Mouse (Mus musculus): ENCODE results near the gene Gm4513.
"Not testable (repeated sequence)": the region's sequence is repeated elsewhere in the genome, so short reads cannot be mapped to it uniquely, and the experiment has no call there.

The Gm4513 gene

DNA sequence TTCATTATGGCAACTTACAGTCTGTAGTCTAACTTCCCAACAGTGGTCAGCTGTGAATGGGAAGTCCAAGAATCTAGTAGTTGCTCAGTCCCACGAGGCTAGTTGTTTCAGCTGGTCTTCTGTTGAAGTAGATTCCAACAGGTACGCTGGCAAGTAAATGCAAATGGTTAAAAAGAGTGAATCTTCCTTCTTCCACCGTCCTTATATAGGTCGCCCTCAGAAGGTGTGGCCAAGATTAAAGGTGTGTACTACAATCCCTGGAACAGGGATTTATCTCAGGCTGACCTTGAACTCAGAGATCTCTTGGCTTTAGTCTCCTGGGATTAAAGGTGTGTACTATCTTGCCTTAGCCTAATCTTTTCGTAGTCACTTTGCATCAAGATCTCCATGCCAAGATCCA is at the start of gene Gm4513:
Gene Gm4513 (minus strand): TSS at position 101 of the 400 bp plus-strand sequence.
- DNase-seq (ENCODE audit: low spot score in 2 of 2): not testable (repeated sequence)

DNA sequence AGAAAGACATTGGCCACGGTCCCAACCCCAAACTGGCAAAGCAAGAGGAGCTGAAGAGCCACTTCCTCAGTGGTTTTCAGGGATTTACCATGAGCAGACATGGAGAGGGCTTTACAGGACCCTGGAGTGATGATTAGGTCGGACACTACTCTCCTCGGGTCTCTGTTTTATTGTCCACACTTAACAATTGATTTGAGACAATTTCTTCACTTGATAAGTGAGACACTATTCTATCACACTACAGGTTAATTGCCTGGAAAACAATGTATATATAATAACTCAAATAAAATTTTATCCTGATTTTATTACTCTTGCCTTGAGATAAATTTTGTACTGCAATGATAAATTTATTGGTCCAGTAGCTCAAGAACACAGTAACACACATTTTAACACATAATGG is 22.7 kb downstream of the Gm4513 start, which contains the start of gene Gm4141:
Gene Gm4141 (minus strand): TSS at position 101 of the 400 bp plus-strand sequence.
- not testable (repeated sequence) for DNase-seq (ENCODE audit: low spot score in 2 of 2)

- not testable (repeated sequence) for DNase-seq (ENCODE audit: low spot score in 2 of 2)
These were observed 53.2 kb downstream of the Gm4513 start, which contains the start of gene Gm5726 for GRCm38 (mm10) chr7:20545657-20546056. Gene Gm5726 (minus strand): TSS chr7:20545757.
